Mouse (Mus musculus) testis, adult 10 weeks (tissue): ENCODE results near the gene Trim30b. TPM values are rescaled to one million over a fixed set of nuclear protein-coding genes. Genes with fewer than 3 reads are reported as not detected.

ENCODE experiments used
- polyA plus RNA-seq: library from polyadenylated mRNA; stranded (reverse); fragments of 350-450 nt; fragmentation: Illumina TruSeq; extraction: RNeasy Lipid Tissue Mini Kit (QIAGEN cat#74804); gene quantifications from one replicate; pipeline ENCODE4 v1.2.3, GENCODE M21; 2014; ENCODE audit warnings: low read depth, low replicate concordance

Trim30b gene
- polyA plus RNA-seq: 0.29 TPM

DNA sequence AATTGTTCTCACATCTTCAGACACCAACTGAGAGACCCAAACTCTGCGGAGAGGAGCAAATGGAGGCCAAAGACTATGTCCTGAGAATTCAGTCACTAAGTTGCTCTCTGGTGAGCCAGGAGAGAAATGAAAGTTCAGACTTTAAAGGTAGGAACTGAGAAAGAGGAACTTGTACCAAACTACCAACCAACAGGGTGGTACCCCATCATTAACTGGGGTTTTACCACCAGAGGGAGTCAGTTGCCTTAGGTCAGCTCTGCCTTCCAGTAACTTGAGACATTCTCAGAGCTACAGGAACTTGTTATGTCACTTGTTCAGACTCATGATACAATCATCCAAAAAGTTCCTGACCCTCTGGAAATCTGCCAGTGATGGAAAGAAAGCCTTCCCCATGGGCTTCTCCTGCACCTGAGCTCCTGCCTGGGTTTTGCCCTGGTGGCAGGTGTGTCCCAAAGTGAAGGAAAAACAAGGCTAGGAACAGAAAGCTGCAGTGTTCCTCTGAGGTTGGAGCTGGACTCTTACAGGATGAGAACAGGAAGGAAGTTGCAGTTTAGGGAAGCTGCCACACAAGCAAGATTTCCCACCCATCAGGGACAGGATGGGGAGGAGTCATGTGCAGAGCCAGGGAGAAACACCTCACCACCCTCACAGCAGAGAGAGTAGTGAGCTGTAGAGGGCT lies at the start of gene Trim30b:
TSS of gene Trim30b (minus strand) at position 149 of the 679 bp plus-strand sequence.

DNA sequence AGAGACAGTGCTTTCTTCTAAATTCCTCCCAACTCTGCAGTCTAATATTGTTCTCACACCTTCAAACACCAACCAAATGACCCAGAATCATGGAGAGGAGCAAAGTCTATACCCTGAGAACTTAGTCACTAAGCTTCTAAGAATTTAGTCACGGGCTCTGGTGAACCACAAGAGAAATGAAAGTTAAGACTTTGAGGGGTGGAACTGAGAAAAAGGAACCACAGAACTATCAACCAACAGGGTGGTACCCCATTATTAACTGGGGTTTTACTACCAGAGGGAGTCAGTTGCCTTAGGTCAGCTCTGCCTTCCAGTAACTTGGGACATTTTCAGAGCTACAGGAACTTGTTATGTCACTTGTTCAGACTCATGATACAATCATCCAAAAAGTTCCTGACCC lies 31.0 kb upstream of the Trim30b start, which contains the start of gene Trim30c:
TSS of gene Trim30c (minus strand) at position 140 of the 400 bp plus-strand sequence.

DNA sequence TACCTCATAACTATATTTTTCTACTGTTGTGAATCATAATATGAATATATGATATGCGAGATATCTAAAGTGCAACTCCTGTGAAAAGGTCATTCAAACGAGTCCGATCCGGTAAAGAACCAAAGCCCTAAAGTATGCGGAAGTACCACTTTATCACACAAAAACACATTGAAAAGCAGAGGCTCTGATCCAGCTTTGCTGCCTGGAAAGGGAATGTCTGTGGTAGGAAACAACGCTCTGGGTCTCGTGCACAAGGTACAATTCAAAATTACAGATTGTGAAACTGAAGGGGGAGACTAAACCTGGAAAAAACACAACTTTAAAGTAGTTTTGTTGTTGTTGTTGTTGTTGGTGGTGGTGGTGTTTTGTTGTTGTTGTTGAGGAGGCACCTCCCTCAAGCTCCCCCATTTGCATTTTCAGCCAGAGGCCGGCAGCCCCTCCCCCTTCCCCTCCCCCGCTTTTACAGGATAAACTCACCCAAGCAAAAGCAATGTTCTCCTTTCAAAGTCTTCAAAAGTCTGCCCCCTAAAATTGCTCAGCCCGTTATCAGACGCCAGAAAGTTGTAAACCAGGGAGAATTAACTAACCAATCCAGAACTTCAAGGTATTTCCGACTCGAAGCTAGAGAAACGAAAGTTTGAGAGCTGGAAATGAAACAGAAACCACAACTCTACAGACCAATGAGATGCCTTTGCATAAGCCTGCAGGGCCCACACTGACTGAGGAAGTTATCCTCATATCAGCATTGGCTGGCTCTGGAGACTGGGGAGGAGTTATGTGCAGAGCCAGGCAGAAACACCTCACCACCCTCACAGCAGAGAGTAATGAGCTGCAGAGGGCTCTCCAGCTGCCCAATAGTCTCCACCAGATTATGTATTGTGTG lies 16.7 kb downstream of the Trim30b start, which contains the start of gene Trim12c:
TSS of gene Trim12c (minus strand) at position 646 of the 883 bp plus-strand sequence.

DNA sequence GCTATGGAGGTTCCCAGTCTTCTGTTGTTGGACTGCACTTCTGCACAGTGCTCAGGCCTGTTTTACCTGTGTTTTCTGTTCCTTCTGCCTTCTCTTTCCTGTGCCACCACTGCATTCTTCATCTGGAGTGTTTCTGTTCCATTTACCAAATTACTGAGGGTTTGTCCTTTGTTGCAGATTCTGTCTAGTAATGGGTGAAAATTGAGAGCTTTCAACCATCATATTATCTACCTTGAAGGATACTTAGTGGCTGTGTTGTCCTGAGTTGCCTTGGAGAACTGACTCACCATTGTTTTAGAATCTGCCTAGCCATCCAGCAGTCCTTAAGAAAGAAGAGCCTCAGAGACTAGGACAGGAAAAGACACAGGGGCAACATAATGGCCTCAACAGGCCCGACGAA lies 40.5 kb downstream of the Trim30b start, which contains the start of gene Trim34b:
TSS of gene Trim34b (plus strand) at position 301 of the 400 bp plus-strand sequence.

DNA sequence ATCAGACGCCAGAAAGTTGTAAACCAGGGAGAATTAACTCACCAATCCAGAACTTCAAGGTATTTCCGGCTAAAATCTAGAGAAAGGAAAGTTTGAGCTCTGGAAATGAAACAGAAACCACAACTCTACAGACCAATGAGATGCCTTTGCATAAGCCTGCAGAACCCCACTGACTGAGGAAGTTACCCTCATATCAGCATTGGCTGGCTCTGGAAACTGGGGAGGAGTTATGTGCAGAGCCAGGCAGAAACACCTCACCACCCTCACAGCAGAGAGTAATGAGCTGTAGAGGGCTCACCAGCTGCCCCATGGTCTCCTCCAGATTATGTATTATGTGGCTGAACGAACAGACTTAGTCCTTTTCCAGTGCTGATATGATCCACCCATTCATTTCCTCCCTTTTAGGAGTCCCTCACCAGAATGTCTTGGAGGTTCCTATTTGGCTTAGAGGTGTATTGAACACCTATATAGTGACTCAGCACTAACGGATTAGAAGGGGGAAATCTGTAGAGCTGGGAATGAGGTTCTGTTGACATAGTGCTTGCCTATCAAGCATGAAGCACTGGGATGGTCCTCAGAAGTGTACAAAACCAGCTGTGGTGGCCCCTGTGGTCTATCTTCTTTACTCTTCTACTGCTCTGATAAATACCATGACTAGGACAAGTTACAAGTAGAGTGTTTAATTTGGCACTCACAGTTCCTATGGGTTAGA lies 54.2 kb downstream of the Trim30b start, which contains the start of gene Trim12a:
TSS of gene Trim12a (minus strand) at position 98 of the 712 bp plus-strand sequence.

Other genes with a start within 250 kb of the Trim30b start
- 11.9 TPM for gene Ubqln5, start 240.1 kb downstream of the Trim30b start, polyA plus RNA-seq
- gene Olfr643, start 232.5 kb downstream of the Trim30b start, polyA plus RNA-seq: 0.60 TPM
- gene Ubqln3, start 226.6 kb downstream of the Trim30b start, polyA plus RNA-seq: 409 TPM
- 353 TPM for gene Ubqlnl, start 219.3 kb downstream of the Trim30b start, polyA plus RNA-seq
- gene Olfm5, start 205.1 kb downstream of the Trim30b start, polyA plus RNA-seq: not detected
- 0.17 TPM for gene Olfr648, start 186.5 kb downstream of the Trim30b start, polyA plus RNA-seq
- gene Olfr649, start 173.9 kb downstream of the Trim30b start, polyA plus RNA-seq: not detected
- 4.9 TPM for gene Trim6, start 151.1 kb downstream of the Trim30b start, polyA plus RNA-seq
- 2.3 TPM for gene Trim34a, start 125.4 kb downstream of the Trim30b start, polyA plus RNA-seq
- 0.57 TPM for gene Trim5, start 81.8 kb downstream of the Trim30b start, polyA plus RNA-seq
- gene Trim12a, start 54.4 kb downstream of the Trim30b start, polyA plus RNA-seq: 5.9 TPM
- 0.24 TPM for gene Trim34b, start 40.4 kb downstream of the Trim30b start, polyA plus RNA-seq
- gene Trim12c, start 16.5 kb downstream of the Trim30b start, polyA plus RNA-seq: 3.5 TPM
- gene Trim30c, start 31.0 kb upstream of the Trim30b start, polyA plus RNA-seq: not detected
- 2.4 TPM for gene Trim30a, start 95.3 kb upstream of the Trim30b start, polyA plus RNA-seq
- gene Trim30d, start 138.0 kb upstream of the Trim30b start, polyA plus RNA-seq: 4.0 TPM
- not detected for gene Olfr651, start 180.2 kb upstream of the Trim30b start, polyA plus RNA-seq
- gene Olfr652, start 191.0 kb upstream of the Trim30b start, polyA plus RNA-seq: 0.20 TPM
- gene Olfr653, start 207.4 kb upstream of the Trim30b start, polyA plus RNA-seq: 0.15 TPM
- gene Olfr654, start 217.1 kb upstream of the Trim30b start, polyA plus RNA-seq: 1.2 TPM
- gene Olfr655, start 231.9 kb upstream of the Trim30b start, polyA plus RNA-seq: not detected
- 0.04 TPM for gene Olfr656, start 244.1 kb upstream of the Trim30b start, polyA plus RNA-seq